Mouse (Mus musculus): ENCODE data around the gene Igfbp6.
"Not testable (repeated sequence)": the region's sequence is repeated elsewhere in the genome, so short reads cannot be mapped to it uniquely, and the experiment has no call there.

Igfbp6 gene

DNA sequence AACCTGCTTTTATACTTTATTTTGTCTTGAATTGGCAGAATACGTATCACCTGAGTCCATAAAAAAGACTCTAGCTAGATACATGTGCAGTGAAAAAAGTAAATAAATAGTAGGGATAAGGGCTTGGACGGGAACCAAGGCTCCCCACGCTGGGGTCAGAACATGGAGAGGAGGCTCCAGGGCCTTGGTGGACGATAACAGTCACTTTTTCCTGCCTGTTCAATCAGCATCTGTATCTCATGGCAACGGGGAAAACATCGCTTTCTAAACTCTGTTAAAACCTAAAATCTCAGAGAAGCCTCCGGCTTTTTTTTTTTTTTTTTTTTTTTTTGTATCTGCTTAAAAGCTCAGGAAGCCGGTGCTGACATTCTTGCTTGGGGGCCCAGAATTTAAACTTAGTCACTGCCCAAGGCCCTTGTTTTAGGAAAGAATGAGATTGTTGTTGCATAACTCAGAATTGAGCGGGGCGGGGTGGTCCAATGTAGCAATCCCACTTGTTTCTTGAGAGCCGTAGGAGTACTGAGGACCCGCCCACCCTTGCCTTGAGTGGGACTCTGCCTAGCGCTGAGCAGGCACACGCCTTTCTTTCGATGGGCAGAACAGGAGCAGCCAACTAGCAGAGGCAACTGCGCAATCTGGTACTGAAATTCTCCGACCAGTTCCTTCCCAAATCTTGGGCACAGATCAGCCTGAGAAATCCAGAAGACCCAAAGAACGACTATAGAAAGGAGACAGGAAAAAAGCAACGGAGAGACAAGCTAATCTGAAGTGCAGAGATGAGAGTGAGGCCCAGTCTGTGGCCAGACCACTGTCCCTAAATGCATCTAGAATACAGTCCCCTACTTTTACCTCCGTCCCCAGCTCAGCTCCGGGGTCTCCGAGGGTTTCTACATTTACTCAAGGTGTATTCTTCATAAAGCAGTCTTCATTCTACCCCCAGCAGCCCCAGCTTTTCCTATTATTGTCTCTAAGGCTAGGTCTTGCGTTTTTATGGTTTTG, 949 bp upstream of the Igfbp6 start:
- DNase-seq = no peak

DNA sequence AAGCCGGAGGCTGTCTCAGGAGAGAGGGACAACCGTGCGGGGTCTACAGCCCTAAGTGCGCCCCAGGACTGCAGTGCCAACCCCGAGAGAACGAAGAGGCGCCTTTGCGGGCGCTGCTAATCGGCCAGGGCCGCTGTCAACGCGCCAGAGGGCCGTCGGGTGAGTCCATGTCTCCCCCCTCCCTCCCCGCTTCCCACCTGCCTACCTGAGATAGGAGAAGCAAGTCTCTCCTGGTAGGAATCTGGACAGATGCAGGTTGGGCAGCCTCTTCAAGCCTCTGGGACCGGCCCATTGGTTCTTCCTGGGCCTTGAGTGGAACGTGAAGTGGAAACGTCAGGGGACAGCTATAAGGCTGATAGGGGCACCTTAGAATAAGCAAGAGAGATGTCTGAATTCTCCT, 564 bp downstream of the Igfbp6 start:
- DNase-seq = no peak

DNA sequence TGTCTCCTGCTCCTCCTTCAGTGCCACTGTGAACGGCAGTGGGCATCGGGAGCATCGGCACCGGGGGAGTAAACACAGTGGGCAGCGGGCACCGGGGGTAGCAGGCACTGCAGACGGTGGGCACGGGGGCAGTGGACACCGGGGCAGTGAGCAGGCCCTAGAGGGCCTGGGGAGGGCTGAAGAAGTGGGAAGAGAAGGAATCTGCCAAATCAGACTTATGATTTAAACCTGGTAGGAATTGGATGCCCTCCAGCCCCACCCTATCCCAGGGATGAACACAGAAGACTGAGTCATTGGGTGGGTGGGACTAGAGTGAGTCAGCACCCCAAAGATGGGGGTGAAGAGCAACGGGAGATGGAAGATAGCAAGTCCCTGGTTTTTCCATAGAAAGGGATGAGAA, 1.2 kb downstream of the Igfbp6 start:
- no peak for DNase-seq

DNA sequence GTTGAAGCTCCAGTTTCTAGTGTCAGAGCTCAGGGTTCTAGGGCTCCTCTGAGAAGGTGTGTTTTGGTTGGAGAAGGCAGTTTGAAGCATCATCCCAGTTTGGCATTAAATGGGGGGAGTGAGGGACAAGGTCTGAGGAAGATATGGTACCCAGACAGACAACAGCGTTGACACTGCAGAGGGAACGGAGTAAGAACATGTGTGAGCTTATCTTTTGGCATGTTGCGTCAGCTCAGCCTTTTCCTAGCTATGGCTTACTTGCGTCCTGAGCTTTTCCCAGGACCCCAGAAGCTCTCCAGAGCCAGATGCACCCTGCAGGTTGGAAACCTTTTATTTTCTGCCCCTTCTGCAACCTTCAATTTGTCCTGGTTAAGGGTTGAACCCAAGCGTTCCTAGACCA, 1.9 kb downstream of the Igfbp6 start:
- no peak for DNase-seq

DNA sequence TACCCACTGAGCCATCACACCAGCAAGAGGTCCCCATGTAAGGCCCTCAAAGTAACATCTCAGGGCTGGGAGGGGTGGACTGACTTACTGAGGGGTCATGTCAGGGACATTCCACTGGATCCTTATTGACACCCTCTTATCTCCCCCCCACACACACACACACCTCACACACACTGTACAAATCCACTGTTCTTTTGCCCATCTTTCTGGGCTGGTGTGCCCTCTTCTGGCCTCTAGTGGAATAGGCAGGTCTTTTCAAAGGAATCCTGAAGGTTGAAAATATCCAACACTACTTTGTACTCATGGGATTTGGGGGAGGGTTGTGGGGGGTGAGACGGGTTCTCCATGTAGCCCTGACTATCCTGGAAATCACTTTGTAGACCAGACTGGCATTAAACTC, 2.7 kb downstream of the Igfbp6 start:
- DNase-seq = peak; percentile 59 to 75

DNA sequence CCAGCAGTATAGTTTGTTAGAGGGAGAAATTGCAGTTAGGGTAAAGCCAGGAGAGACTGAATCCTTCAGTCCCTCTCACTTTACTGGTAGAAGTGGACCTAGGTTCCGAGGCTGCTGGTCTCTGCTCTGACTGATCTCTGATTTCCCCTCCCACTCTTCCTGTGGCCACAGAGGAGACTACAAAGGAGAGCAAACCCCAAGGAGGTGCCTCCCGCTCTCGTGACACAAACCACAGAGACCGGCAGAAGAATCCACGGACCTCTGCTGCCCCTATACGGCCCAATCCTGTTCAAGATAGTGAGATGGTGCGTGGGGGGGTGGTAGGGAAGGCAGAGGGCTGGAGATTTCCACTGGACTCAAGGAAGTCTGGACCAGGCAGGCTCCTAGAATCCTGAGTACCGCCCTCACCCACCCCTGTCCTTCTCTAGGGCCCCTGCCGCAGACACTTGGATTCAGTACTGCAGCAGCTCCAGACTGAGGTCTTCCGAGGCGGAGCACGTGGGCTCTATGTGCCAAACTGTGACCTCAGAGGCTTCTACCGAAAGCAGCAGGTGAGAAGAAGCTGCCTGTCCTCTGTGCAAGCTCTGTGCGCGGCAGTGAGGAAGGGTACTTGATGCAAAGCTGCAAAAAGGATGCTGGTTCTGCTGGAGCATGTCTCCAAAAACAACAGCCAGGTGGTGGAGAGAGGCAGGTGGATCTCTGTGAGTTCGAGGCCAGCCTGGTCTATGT, 3.7 kb downstream of the Igfbp6 start:
- DNase-seq = no peak

DNA sequence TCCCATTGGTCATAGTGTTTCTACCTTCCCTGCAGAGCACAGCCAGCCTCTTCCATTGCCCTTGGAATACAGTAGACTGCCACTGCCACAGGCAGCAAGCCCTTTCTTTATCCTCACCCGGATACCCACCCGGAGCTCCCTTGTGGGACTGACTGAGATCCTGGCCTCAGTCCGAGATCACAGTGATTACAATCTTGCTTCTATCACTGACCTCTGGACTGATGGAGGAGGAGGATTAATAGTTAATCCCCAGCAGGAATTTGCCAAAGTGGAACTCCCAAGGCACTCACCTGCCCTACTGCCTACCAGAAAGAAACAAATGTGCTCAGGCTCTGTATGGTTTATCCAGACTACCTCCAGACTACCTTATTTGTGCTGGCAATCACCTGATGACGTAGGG, 5.4 kb downstream of the Igfbp6 start:
- DNase-seq = no peak

DNA sequence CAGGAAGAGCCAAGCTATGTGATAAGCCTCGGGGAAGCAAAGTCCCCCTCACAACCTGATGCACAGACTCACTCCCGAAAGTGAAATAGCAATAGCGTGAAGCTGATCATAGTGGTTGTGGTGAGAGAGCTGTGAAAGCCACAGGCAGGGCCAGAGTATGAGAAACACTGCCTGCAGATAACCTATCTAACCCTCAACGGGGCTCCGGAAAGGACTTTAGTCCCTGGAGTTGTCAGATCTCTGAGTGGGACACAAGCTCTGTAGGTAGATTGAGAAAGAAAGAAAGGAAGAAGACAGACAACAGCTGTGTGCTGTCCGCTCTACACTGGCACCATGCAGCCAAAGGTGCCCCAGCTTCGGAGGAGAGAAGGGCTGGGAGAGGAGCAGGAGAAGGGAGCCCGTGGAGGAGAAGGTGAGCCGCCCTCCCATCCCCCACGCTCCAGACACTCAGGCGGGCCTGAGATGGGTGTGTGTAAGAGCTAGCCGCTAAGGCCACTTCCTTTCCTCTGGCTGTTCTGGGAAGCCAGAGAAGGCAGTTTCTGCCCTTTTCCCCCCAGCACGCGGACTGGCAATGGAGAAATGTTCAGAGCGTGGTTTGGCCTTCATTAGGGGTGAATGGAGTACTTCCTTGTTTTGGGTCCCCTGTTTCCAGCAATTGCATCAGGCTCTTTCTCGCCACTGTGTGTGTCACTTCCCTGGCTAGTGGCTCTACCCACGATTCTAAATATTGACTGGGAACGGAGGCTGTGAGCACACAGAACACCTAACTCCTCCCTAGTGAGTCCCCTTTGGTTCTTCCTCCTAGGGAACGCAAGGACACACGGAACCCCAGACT, 6.4 kb downstream of the Igfbp6 start, which contains the start of gene Soat2:
TSS of gene Soat2 (plus strand) at position 226 of the 835 bp plus-strand sequence.
- no peak for DNase-seq

DNA sequence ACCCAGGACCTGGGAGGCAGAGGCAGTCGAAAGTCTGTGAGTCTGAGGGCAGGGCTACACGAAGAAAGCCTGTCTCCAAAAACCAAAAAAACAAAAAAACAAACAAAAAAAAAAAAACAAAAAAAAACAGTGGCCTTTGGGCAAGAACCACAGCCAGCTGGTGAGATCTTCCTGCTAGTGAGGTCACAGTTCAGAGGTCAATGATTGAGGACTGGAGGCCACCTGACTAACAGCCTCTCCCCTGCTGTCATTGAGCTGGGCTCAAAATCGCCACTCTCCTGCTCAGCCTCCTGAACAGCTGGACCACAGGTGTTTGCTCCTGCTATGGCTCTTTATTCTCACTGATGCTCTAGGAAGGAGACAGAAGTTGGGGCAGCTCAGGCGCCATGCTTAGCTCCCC, 8.5 kb downstream of the Igfbp6 start:
- no peak for DNase-seq

DNA sequence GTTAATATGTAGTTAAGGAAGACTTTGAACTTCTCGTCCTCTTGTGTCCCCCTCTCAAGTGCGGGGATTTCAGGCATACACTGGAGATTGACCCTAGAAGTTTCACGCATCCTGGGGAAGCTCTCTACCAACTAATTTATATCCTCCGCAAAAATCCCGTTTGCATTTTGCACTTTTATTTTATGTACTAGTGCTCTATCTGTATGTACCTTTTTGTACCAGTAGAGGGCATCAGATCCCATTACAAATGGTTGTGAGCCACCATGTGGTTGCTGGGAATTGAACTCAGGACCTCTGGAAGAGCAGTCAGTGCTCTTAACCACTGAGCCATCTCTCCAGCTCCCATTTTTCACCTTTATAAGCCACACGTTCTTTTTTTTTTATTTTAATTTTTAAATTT, 10.8 kb downstream of the Igfbp6 start:
- DNase-seq = not testable (repeated sequence)

DNA sequence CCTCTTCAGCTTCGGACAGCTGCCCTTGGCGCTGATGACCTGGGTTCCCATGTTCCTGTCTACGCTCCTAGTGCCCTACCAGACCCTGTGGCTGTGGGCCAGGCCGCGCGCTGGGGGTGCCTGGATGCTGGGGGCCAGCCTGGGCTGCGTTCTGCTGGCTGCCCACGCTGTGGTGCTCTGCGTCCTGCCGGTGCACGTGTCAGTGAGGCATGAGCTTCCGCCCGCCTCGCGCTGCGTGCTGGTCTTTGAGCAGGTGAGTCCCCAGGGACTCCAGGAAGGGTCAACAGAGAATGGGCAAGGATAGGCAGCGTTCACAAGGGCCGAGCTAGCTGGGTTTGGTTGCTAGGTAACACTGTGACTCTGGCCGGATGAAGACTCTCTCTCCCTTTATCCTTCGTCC, 12.7 kb downstream of the Igfbp6 start:
- DNase-seq = no peak

DNA sequence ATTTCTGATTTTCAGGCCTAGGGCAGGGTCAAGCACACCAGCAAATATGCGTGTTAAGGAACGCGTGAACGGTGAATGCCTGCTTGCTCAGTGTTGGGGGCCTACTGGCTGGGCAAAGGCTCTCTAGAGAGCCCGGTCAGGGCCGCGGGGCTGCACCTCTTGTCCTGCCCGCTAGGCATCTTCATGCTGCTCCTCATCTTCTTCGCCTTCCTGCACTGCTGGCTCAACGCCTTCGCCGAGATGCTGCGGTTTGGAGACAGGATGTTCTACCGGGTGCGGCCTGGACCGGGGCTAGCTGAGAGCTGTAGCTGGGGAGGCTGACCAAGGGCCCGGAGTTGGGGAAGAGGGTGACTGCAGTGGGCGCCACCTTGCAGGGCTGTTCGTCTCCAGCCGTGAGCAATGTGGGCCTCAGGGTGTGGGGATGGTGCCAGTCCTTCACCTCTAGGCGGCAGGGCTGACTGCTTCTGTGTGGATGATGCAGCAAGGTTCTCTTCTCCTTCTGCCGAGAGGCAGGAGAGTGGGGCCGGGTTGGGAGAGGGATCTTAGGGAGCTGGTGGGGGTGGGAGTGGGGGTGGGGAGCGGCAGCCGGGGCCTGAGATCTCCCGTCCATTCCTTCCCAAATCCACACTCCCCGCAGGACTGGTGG, 16.4 kb downstream of the Igfbp6 start:
- no peak for DNase-seq

DNA sequence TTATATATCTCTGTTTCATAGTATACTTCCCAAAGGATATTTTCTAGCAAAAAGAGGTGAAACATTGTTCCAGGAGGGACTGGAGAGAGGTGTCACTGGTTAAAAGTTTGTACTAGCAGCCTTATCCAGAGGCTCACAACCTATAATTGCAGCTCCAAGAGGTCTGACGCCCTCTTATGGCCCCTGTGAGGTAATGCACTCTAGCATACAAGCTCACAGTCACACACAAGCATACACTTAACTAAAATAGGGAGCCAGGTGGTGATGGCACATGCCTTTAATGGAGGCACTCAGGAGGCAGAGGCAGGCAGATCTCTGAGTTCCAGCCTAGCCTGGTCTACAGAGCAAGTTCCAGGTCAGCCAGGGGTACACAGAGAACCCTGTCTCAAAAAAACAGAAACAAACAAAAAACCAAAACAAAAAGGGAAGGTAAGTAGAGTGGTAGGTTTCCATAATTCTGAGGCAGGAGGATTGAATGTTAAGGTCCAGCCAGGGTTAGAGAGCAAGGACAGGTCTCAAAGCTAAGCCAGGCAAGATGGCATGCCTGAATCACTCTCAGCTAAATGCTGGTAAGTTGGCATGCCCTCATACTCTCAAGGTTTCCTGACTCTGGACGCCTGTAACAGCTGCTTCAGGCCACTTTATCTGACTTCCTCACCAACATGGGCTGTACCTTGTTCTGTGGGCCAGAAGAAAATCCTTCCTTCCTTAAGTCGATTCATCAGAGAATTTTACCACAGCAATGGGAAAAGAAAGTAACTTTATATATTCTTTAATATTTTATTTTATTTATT, 19.9 kb downstream of the Igfbp6 start:
- no peak for DNase-seq

DNA sequence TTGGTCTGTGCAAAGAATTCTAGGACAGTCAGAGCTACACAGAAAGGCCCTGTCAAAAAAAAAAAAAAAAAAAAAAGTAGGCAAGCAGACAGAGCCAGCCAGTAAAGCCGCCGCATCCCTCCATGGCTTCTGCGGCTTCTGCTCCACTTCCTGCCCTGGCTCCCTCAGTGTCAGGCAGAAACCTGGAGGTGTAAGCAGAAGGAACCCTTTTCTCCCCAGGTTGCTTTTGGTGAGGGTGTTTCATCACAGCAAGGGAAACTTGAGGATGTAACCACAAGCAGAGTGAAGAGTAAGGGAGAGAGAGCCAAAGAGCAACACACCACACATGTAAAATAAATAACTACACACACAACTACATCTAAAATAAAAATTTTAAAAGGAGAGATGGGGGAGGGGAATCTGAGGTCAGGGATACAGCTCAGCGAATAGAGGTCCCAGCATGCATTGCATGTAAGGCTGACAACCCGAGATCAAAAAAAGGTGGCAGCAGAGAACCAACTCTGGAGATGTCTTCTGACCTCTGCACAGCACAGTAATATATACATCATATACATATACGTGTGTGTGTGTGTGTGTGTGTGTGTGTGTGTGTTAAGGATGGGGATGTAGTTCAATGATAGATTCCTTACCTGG, 21.4 kb downstream of the Igfbp6 start:
- no peak for DNase-seq

DNA sequence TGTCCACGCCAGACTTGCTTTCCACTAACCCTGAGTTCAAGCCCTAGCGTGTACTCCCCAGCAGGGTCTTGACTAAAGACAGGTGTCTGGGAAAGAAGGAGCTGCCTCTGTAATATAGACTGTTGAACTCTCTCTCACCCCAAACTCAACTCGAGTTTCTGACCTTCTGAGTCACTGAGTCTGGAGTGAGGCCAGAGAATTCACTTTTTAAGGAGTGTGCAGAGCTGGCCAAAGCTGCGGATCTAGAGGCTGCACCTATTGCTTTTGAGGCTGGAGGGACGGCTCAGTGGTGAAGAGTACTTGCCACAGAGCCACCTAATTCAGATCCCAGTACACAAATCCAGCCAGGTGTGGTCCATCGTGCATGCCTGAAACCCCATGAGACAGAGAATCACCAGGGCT, 23.5 kb downstream of the Igfbp6 start:
- DNase-seq = no peak

DNA sequence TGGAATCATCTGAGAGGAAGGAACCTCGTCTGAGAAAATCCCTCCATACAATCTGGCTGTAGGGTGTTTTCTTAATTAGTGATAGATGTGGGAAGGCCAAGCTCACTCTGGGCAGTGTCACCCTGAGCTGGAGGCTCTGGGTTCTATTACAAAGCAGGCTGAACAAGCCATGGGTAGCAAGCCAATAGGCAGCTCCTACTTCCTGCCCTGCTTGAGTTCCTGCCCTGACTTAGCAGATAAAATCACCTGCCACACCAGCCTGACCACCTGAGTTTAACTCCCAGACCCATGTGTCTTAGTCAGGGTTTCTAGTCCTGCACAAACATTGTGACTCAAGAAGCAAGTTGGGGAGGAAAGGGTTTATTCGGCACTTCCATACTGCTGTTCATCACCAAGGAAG, 24.9 kb downstream of the Igfbp6 start:
- no peak for DNase-seq

DNA sequence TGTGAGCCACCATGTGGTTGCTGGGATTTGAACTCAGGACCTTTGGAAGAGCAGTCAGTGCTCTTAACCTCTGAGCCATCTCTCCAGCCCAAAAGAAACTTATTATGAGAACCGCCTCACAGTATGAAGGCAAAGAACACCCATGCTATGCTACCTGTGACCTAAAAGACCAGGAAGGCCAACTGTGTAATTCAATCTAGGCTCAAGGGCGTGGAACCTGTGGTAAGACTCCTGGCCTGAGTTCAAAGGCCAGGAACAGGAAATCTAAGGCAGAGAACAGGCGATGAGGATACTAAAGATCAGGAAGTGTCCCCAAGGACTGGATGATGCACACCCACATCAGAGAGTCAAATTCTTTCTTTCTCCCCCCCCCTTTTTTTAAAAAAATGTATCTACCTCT, 29.4 kb downstream of the Igfbp6 start:
- no peak for DNase-seq

DNA sequence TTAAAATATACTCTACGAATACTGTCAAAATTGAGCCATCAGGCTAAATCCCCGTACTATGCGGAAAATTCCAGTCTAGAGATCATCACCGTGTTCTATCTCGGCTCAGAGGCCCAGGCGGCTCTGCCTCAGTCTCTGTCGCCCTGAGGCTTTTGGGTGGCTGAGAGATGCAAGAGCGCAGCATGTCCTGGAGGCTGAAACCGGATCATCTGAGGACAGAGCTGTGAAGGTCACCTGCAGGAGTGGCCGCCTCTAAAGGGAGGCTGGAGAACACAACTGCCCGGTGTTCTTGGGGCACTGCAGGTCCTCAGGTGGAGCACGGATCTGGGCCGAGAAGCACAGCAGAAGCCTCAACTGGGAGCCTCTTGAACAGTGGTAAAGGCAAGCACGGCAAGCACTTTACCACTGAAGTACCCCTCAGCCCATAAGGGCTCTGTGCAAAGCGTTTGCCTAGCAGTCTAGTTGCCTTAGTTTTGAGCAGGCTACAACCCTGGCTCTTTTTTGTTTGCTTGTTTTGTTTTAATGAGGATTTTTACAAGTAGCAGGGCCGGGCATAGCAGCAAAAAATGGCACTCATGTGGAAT, 31.7 kb downstream of the Igfbp6 start:
- no peak for DNase-seq

DNA sequence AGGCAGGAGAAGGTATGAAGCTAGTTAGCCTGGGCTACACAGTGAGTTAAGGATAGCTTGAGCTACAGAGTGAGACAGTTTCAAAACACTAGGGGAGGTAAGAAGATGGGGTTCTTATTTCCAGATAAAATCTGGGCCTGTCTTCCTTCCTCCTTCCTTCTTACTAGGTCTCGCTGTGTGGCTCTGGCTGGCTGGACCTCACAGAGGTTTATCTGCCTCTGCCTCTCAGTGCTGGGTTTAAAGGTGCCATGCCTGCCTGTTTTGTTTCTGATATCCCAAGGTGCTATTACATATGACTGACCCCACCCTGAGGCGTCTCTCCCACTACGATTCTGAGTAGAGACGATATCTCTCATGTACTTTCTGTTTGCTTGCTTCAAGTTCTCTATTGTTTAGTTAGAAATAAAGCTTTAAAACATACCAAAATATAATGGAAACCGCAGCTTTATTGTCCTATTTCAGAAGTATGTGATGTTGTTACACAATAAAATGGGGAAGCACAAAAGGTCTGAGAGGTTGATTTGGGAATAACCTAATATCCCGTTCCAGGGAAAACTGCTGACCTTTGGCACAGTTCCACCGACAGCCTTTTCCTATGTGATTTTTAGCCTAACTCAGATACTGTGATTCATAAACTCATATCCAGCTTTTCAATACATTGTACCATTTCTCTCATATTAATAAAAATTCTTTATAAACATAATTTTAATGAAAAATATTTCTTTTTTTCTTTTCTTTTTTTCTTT, 32.6 kb downstream of the Igfbp6 start:
- DNase-seq = no peak

DNA sequence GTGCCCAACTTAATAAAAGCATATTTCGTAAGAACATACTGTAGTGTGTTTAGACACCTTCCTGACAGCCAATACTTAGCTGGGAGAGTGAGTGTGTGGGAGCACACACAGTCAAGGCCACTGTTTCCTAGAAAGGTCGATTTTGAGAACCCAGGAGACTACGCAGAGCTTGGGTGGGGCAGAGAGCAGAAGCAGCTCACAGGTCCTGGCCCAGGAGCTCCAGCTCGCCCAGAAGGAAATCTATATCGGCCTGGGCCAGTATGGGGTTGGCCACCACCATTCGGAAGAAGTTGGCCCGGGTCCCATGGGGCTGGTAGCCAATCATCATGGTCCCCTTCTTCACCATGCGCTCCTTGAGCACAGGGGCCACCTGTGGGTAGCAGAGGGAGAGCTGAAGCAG, 33.3 kb downstream of the Igfbp6 start:
- DNase-seq = peak in 1 of 2 experiments; percentile 13

Measured in cerebellum, adult 18-20 months (tissue).